Mouse (Mus musculus): ENCODE measurements around the gene Asb15.

Gene Asb15

GRCm38 (mm10) chr6:24608682-24609081 lies 80.7 kb downstream of the Asb15 start:
- no peak for DNase-seq (ENCODE audit: low read depth)

GRCm38 (mm10) chr6:24609531-24609930 lies 81.6 kb downstream of the Asb15 start:
- DNase-seq (ENCODE audit: low read depth) = no peak

GRCm38 (mm10) chr6:24610358-24610757 lies 82.4 kb downstream of the Asb15 start:
- DNase-seq (ENCODE audit: low read depth) = no peak

GRCm38 (mm10) chr6:24612074-24612755 lies 84.3 kb downstream of the Asb15 start:
- DNase-seq (ENCODE audit: low read depth) = no peak

GRCm38 (mm10) chr6:24613346-24613745 lies 85.4 kb downstream of the Asb15 start:
- no peak for DNase-seq (ENCODE audit: low read depth)

- no peak for DNase-seq (ENCODE audit: low read depth)
Observed at GRCm38 (mm10) chr6:24613918-24614317, 86.0 kb downstream of the Asb15 start.

GRCm38 (mm10) chr6:24616746-24617145 lies 88.8 kb downstream of the Asb15 start:
- DNase-seq (ENCODE audit: low read depth) = no peak

GRCm38 (mm10) chr6:24619285-24620045 lies 91.5 kb downstream of the Asb15 start:
- DNase-seq (ENCODE audit: low read depth) = no peak

- no peak for DNase-seq (ENCODE audit: low read depth)
Observed at GRCm38 (mm10) chr6:24620936-24621335, 93.0 kb downstream of the Asb15 start.

- DNase-seq (ENCODE audit: low read depth) = no peak
Observed at GRCm38 (mm10) chr6:24622098-24622497, 94.2 kb downstream of the Asb15 start.

Measured in c-Kit-positive CD71-positive TER-119-negative erythroid progenitor cells, embryonic 14.5 days (primary cell).